Mouse (Mus musculus): ENCODE results near the gene Eif5a. TPM values are rescaled to one million over a fixed set of nuclear protein-coding genes. Genes with fewer than 3 reads are reported as not detected.

Gene Eif5a
- total and polyA plus RNA-seq, 3 experiments, result 1,419 to 3,314 (median 2,729) TPM

GRCm38 (mm10) chr11:69927501-69927900 lies 5.7 kb upstream of the Eif5a start:
- H3K79me2 ChIP-seq (replicated peaks; ENCODE audit: control insufficient read depth, extremely low read depth, insufficient read depth, poor library complexity, severe bottlenecking), result no peaks in the 10 kb centered on the region
- no peak overlapping the region for H3K27ac ChIP-seq (ENCODE audit: insufficient read depth, low read depth)
- no peak overlapping the region for H3K4me2 ChIP-seq (ENCODE audit: insufficient read depth, low read depth, poor library complexity, severe bottlenecking)
- no peaks in the 10 kb centered on the region for H3K36me3 ChIP-seq (replicated peaks in 1 of 2; ENCODE audit: control insufficient read depth in 1 of 2, insufficient read depth in 1 of 2, low read length in 1 of 2)
- H3K4me1 ChIP-seq (ENCODE audit: control insufficient read depth in 1 of 2, insufficient read depth in 2 of 2), result peaks cover 9 to 33% of the 10 kb centered on the region in 2 experiments; a peak in 3 of 4 replicates
- no peak for DNase-seq (ENCODE audit: extremely low read depth)
- TF ChIP-seq RAD21 (IDR thresholded peaks at IDR 0.05; ENCODE audit: low read depth, low read length), result no peak
- peak in 1 of 2 experiments; percentile 20; a peak in 2 of 4 replicates for TF ChIP-seq CTCF (conservative IDR thresholded peaks at IDR 0.05 in 1 of 2, IDR thresholded peaks at IDR 0.05 in 1 of 2; ENCODE audit: low read depth in 2 of 2, low read length in 2 of 2)
- H3K27me3 ChIP-seq (replicated peaks), result no peaks in the 10 kb centered on the region
- H3K9me3 ChIP-seq (replicated peaks; ENCODE audit: low read length), result no peaks in the 10 kb centered on the region
- in situ Hi-C loops (cut with MboI; ENCODE audit: low pct_ligation_motif_present, low pct_unique_long_range_greater_than_20kb, low sequenced_read_pairs), result no loop called here
- no peak overlapping the region for H3K4me3 ChIP-seq (replicated peaks in 1 of 3; ENCODE audit: low read depth in 2 of 3, low read length in 2 of 3, poor library complexity in 1 of 3)
- dilution Hi-C loops (cut with MboI; ENCODE audit: extremely low pct_ligation_motif_present, extremely low pct_unique_long_range_greater_than_20kb, low sequenced_read_pairs), result no loop called here
- H3K9ac ChIP-seq (ENCODE audit: insufficient read depth, low read depth), result no peak overlapping the region

GRCm38 (mm10) chr11:69922796-69923195 lies 1.0 kb upstream of the Eif5a start:
- no peaks in the 10 kb centered on the region for H3K9me3 ChIP-seq (replicated peaks; ENCODE audit: low read length)
- H3K27me3 ChIP-seq (replicated peaks), result no peaks in the 10 kb centered on the region
- in situ Hi-C loops (cut with MboI; ENCODE audit: low pct_ligation_motif_present, low pct_unique_long_range_greater_than_20kb, low sequenced_read_pairs), result no loop called here
- H3K9ac ChIP-seq (ENCODE audit: insufficient read depth, low read depth), result peak overlapping the region; percentile 88
- no peak for TF ChIP-seq EP300 (IDR thresholded peaks at IDR 0.05; ENCODE audit: low read length)
- peak; percentile 74; the same call in 1 of the 2 replicates for TF ChIP-seq MAFK (IDR thresholded peaks at IDR 0.05; ENCODE audit: insufficient replicate concordance, low read length)
- no peak overlapping the region for H3K27ac ChIP-seq (ENCODE audit: insufficient read depth, low read depth)
- H3K36me3 ChIP-seq (replicated peaks in 1 of 2; ENCODE audit: control insufficient read depth in 1 of 2, insufficient read depth in 1 of 2, low read length in 1 of 2), result peaks cover 13 to 18% of the 10 kb centered on the region in 2 experiments
- no peak for DNase-seq (ENCODE audit: extremely low read depth)
- peak overlapping the region; percentile 63 for H3K4me2 ChIP-seq (ENCODE audit: insufficient read depth, low read depth, poor library complexity, severe bottlenecking)
- peaks cover 32% of the 10 kb centered on the region for H3K79me2 ChIP-seq (replicated peaks; ENCODE audit: control insufficient read depth, extremely low read depth, insufficient read depth, poor library complexity, severe bottlenecking)
- dilution Hi-C loops (cut with MboI; ENCODE audit: extremely low pct_ligation_motif_present, extremely low pct_unique_long_range_greater_than_20kb, low sequenced_read_pairs), result no loop called here
- H3K4me3 ChIP-seq (replicated peaks in 1 of 3; ENCODE audit: low read depth in 2 of 3, low read length in 2 of 3, poor library complexity in 1 of 3), result peak overlapping the region in 2 of 3 experiments; percentile 47 to 95
- peaks cover 7 to 27% of the 10 kb centered on the region in 2 experiments for H3K4me1 ChIP-seq (ENCODE audit: control insufficient read depth in 1 of 2, insufficient read depth in 2 of 2)

GRCm38 (mm10) chr11:69922012-69922756 lies 426 bp upstream of the Eif5a start:
- Histone ChIP-seq H3K9me3 (replicated peaks; ENCODE audit: low read length) (no peaks in the 10 kb centered on the region), H3K4me3 (replicated peaks in 1 of 3; ENCODE audit: low read depth in 2 of 3, low read length in 2 of 3, poor library complexity in 1 of 3) (peak overlapping the region; percentile 47 to 95 (median 73)), H3K4me1 (ENCODE audit: control insufficient read depth in 1 of 2, insufficient read depth in 2 of 2) (peaks cover 10 to 33% of the 10 kb centered on the region in 2 experiments), H3K36me3 (replicated peaks in 1 of 2; ENCODE audit: control insufficient read depth in 1 of 2, insufficient read depth in 1 of 2, low read length in 1 of 2) (peaks cover 19 to 24% of the 10 kb centered on the region in 2 experiments), H3K4me2 (ENCODE audit: insufficient read depth, low read depth, poor library complexity, severe bottlenecking) (peak overlapping the region; percentile 94), H3K27ac (ENCODE audit: insufficient read depth, low read depth) (peak overlapping the region; percentile 94), H3K79me2 (replicated peaks; ENCODE audit: control insufficient read depth, extremely low read depth, insufficient read depth, poor library complexity, severe bottlenecking) (peaks cover 38% of the 10 kb centered on the region), H3K27me3 (replicated peaks) (no peaks in the 10 kb centered on the region), H3K9ac (ENCODE audit: insufficient read depth, low read depth) (peak overlapping the region; percentile 88)
- DNase-seq (ENCODE audit: extremely low read depth), result peak; percentile 61
- dilution Hi-C loops (cut with MboI; ENCODE audit: extremely low pct_ligation_motif_present, extremely low pct_unique_long_range_greater_than_20kb, low sequenced_read_pairs) (no loop called here), in situ Hi-C loops (cut with MboI; ENCODE audit: low pct_ligation_motif_present, low pct_unique_long_range_greater_than_20kb, low sequenced_read_pairs) (no loop called here)
- TF ChIP-seq POLR2A (IDR thresholded peaks at IDR 0.05; ENCODE audit: low read depth, low read length), result no peak
- no peak; the same call in 1 of the 2 replicates for TF ChIP-seq POLR2AphosphoS2 (IDR thresholded peaks at IDR 0.05; ENCODE audit: low read depth, low read length)
- TF ChIP-seq MAX (IDR thresholded peaks at IDR 0.05; ENCODE audit: low read length), result no peak
- TF ChIP-seq SMC3 (IDR thresholded peaks at IDR 0.05; ENCODE audit: low read depth, low read length), result 0 out of 2 replicates have a peak, but pooled peaks have one; percentile 14
- TF ChIP-seq SIN3A (IDR thresholded peaks at IDR 0.05; ENCODE audit: low read length), result peak; percentile 18; the same call in 1 of the 2 replicates
- TF ChIP-seq UBTF (IDR thresholded peaks at IDR 0.05; ENCODE audit: low read depth, low read length), result 0 out of 2 replicates have a peak, but pooled peaks have one; percentile 1
- no peak; the same call in 1 of the 2 replicates for TF ChIP-seq IRF4 (IDR thresholded peaks at IDR 0.05; ENCODE audit: low read depth, low read length)
- no peak for TF ChIP-seq PAX5 (IDR thresholded peaks at IDR 0.05; ENCODE audit: low read length)
- no peak for TF ChIP-seq ZKSCAN1 (IDR thresholded peaks at IDR 0.05; ENCODE audit: borderline replicate concordance, low read depth, low read length)
- TF ChIP-seq USF1 (IDR thresholded peaks at IDR 0.05; ENCODE audit: low read depth, low read length), result no peak
- TF ChIP-seq ELF1 (IDR thresholded peaks at IDR 0.05; ENCODE audit: low read depth, low read length), result no peak
- TF ChIP-seq CTCF (conservative IDR thresholded peaks at IDR 0.05 in 1 of 2, IDR thresholded peaks at IDR 0.05 in 1 of 2; ENCODE audit: low read depth in 2 of 2, low read length in 2 of 2), result peak; percentile 5 to 63; a peak in 2 of 4 replicates
- TF ChIP-seq CHD1 (IDR thresholded peaks at IDR 0.05; ENCODE audit: low read depth, low read length), result peak; percentile 77; the same call in 1 of the 2 replicates
- peak; percentile 29; the same call in 1 of the 2 replicates for TF ChIP-seq JUND (conservative IDR thresholded peaks at IDR 0.05; ENCODE audit: low read depth, low read length)
- TF ChIP-seq ZNF384 (IDR thresholded peaks at IDR 0.05; ENCODE audit: low read depth, low read length), result no peak
- no peak for TF ChIP-seq TCF12 (IDR thresholded peaks at IDR 0.05; ENCODE audit: low read depth, low read length)
- no peak for TF ChIP-seq MAZ (IDR thresholded peaks at IDR 0.05; ENCODE audit: low read depth, low read length)
- TF ChIP-seq NRF1 (IDR thresholded peaks at IDR 0.05; ENCODE audit: low read depth, low read length), result no peak
- TF ChIP-seq ZMIZ1 (IDR thresholded peaks at IDR 0.05; ENCODE audit: low read depth, low read length), result 0 out of 2 replicates have a peak, but pooled peaks have one; percentile 12
- TF ChIP-seq E2F4 (IDR thresholded peaks at IDR 0.05; ENCODE audit: insufficient replicate concordance, low read depth, low read length), result no peak
- TF ChIP-seq GABPA (IDR thresholded peaks at IDR 0.05; ENCODE audit: insufficient replicate concordance, low read depth, low read length), result no peak
